Mouse (Mus musculus): ENCODE results near the gene Bckdk. TPM values are rescaled to one million over a fixed set of nuclear protein-coding genes. Genes with fewer than 3 reads are reported as not detected.
"Not testable (repeated sequence)": the region's sequence is repeated elsewhere in the genome, so short reads cannot be mapped to it uniquely, and the experiment has no call there.

Bckdk gene
- total RNA-seq (2021) = 100 to 1,000 TPM; 102 to 113 TPM

GRCm38 (mm10) chr7:127903971-127904796 is at the start of gene Bckdk:
Gene Bckdk, plus strand, starts transcription at chr7:127904082.
- DNase-seq = peak; percentile 83

- DNase-seq = no peak
These were observed 45.6 kb upstream of the Bckdk start for GRCm38 (mm10) chr7:127858258-127858657.

DNA sequence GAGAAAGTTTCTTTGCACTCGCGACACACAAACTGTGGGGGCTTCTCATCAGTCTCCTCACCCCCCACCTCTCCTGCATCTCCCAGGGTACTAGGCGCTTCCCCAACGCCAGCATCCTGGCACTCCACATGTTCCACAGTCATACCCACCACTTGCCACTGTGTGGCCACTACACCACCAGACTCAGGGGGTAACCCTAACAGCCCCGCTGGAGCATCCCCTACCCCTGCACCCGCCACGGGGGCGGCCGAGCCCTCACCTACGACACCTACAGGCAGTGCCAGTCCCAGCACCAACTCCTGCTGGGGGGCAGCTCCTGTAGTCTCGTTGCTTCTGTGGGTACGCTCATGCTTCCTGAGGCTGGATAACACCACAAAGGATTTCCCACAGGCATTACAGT is 37.4 kb upstream of the Bckdk start:
- DNase-seq = no peak

- no peak for DNase-seq
These were observed 36.2 kb upstream of the Bckdk start for GRCm38 (mm10) chr7:127867641-127868040.

GRCm38 (mm10) chr7:127869149-127869810 is 34.6 kb upstream of the Bckdk start:
- DNase-seq = peak; percentile 60

GRCm38 (mm10) chr7:127870136-127870821 is 33.6 kb upstream of the Bckdk start:
- no peak for DNase-seq

- no peak for DNase-seq
These were observed 28.9 kb upstream of the Bckdk start for GRCm38 (mm10) chr7:127874812-127875626.

DNA sequence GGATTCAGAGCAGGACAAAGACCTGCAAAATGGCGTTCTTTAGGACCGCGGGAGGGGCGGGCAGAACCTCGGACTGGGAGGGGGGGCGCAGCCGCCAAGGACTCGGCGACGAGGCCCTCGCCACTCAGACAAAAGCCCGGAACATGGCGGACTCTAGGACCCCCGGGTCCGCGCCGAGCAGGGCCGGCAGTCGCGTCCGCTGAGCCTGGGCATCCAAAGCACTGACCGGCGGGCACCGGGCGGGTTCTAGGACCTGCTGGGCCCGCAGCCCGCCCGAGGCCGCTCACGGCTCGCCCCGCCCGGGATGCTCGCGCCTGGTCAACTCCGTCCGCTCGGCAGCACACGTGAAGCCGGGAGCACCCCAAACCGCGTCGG is 28.3 kb upstream of the Bckdk start:
- peak; percentile 94 for DNase-seq

DNA sequence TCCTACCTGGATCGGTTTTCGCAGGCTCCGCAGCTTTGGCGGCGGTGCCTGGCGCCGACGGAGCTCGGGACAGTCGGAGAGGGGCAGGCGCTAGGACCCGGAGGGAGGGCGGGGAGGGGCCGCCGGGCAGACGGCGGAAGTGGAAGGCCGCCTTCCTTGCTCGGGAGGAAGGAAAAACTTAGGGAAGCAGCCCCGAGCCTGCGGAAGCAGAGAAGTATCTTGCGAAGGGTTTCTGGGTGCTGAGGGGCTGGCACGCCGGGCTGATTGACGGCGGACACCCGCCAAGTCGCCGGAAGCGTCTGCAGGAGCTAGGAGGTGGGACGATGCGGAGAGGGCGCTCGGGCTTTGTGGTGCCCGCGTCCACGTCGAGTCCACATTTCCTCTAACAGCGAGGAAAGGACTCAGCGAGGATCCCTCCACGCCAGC is 27.8 kb upstream of the Bckdk start, which contains the start of gene Zfp646:
Zfp646 (plus strand) TSS at position 181 of the 426 bp plus-strand sequence.
- DNase-seq = peak; percentile 76

DNA sequence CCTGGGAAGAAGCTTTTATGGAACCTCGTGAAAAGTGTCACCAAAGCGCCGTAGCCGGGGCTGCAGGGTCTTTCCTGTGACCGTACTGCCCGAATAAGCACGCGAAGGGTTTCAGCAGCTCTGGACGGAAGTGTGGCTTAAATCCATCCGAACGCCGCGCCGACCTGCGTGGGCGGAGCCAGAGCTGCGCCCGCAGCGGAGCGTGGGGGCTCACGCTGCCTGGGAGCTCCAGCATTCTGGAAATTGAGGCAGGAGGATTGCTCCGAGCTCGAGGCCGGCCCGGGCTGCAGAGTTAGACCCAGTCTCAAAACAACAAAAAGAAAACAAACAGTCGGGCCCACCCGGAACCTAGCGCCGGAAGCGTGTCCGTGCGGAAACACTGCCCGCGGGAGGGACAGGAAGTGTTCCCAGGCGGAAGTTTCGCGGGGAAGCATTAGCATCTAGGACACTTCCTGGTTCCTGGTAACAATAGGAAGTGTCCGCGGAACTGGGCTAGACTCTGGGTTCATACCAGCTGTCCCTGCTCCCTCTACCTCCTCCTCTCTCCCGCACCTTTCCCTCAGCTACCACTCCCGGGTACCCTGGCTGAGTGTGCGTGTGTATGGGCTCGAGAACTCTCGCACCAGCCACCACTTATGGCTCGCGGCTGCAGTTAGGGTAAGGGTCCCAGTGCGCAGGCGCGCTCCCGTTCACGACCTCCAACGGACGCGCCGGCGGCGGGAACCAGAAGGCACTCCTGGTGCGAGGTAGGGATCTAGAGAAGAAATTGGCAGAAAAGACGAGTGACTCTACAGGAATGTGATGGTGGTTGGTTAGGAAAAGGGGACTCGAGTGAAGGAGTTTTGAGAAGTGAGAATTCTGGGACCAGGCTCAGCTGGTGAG is 27.2 kb upstream of the Bckdk start, which contains the start of gene Zfp668:
Zfp668 (minus strand) TSS at position 362 of the 882 bp plus-strand sequence.
- peak; percentile 93 for DNase-seq

- no peak for DNase-seq
These were observed 24.6 kb upstream of the Bckdk start for GRCm38 (mm10) chr7:127879301-127879700.

GRCm38 (mm10) chr7:127880431-127880830 is 23.5 kb upstream of the Bckdk start:
- DNase-seq = no peak

DNA sequence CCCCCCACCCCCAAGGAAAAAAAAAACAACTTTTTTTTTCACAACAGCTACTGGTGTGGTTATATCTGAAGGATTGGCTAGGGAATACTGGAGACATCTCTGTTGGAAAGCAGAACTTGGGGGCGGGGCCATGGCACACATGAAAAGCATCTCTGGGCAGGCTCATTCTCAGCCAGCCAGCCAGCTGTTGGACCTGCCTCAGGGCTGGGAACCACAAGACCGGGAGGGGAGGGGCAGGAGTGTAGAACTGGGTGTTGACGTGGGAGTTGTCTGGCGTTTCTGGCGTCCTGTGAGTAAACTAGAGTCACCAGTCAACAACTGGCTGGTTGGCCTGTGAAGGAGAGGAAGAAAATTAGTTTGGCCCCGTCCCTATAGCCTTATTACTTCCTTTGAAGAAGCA is 17.9 kb upstream of the Bckdk start:
- peak; percentile 73 for DNase-seq

- DNase-seq = no peak
These were observed 17.3 kb upstream of the Bckdk start for GRCm38 (mm10) chr7:127886551-127886950.

GRCm38 (mm10) chr7:127887191-127887590 is 16.7 kb upstream of the Bckdk start:
- no peak for DNase-seq

DNA sequence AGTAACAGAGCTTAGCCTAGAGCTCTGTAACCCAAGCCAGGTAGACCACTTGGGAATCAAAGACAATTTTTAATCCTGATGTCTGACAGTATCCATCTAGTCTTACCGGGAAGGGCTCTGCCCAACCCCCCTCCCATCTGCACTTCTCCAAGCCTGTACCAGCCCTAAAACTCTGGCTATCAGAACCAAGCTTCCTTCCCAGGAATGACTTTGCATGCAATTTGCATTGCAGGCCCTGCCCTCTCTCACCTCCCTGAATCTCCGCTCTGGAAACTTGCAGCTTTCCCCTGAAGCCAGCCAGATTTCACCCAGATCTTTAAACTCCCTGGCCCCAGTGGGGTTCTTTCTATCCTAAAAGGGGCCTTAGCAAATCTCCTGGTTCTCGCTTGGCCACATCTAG is 16.1 kb upstream of the Bckdk start:
- DNase-seq = no peak

DNA sequence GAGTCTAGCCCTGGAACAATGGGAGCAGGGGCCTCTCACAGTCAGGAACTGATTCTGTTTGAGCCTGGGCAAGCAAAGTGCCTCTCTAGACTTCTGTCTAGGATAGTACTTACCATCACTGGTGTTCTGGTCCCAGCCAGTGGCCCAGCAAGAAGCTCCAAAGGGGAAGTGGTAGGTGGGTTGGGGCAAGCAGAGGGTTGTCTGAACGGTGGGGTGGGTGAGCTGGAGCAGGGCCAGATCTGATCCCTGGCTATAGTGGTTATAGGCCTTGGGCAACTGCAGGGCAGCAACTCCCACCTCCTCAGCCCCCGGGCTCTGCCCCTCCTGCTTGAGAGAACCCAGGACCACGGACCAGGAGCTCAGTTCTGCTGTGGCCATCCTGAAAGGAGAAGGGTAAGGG is 15.1 kb upstream of the Bckdk start:
- DNase-seq = no peak

GRCm38 (mm10) chr7:127890798-127891197 is 13.1 kb upstream of the Bckdk start, which contains the start of gene Prss53:
Gene Prss53, minus strand, starts transcription at chr7:127890970.
- DNase-seq = no peak

DNA sequence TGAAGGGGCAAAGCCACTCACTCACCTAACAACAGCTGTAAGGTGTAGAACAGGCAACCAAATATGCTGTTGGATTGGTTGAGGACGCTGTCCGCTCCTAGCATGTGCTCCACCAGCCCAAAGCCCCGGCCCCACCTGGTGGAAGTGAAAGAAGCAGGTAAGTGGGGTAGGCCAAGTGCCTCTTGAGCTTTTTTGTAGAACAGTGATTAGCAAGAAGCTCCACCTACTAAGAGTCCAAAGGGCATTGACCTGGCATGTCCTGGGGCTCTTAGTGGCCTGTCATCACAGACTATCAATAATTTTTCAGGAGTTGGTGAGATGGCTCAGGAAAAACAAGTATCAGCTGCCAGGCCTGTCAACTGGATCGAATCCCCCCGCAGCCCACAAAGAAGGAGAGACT is 9.4 kb upstream of the Bckdk start:
- no peak for DNase-seq

DNA sequence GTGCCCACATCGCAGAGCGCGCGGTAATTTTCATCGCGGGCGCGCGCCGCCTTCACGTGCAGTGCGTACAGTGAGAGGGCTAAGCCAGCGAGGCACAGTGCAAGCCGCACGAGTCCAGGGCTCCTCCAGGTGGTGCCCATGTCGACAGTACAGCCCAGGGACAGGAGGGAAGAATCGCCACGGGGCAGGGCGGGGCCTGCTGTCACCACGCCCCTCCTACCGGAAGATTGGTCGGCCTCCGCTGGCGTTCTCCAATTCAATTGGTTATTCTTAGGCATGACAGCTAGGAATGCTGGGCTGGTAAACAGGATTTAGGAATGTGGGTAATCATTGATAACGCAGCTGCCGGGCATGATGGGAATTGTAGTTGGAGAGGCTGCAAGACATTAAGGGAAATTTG is 8.4 kb upstream of the Bckdk start, which contains the start of the genes Gm21974 and Vkorc1:
Gm21974 (minus strand) TSS at position 13 of the 400 bp plus-strand sequence.
Vkorc1 (minus strand) TSS at position 176 of the 400 bp plus-strand sequence.
- peak; percentile 95 for DNase-seq

DNA sequence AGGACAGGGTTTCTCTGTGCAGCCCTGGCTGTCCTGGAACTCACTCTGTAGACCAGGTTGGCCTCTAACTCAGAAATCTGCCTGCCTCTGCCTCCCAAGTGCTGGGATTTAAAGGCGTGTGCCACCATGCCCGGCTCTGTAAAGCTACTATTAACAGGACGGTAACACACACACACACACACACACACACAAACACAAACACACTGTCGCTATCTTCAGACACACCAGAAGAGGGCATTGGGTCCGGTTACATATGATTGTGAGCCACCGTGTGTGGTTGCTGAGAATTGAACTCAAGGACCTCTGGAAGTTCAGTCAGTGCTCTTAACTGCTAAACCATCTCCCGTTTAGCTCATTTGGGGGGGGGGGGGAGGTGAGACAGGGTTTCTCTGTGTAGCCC is 8.0 kb upstream of the Bckdk start:
- DNase-seq = not testable (repeated sequence)
